In the genomic region with DNA sequence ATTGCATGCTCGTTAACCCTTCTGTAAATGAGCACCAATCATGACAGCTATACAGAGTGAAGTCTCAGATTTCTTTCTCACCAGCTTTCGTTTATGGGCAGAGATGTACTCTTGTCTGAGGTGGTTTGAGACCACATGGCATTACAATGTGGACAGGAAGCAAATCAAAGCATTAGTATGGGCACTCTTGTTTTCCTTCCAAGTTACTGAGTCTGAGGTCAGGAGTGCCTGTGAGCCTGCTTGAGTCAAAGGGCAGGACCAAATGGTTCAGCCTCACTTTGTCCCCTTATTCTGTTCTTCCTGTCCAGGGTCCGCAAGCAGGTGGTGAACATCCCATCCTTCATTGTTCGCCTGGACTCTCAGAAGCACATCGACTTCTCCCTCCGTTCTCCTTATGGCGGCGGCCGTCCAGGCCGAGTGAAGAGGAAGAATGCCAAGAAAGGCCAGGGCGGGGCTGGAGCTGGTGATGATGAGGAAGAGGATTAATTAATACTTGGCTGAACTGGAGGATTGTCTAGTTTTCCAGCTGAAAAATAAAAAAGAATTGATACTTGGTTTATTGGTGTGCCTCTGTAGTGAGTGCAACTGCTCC, we compare ENCODE assay signal across 8 mouse cellular contexts. TPM values are rescaled to one million over a fixed set of nuclear protein-coding genes. Genes with fewer than 3 reads are reported as not detected.
A peak's percentile ranks its signal among the peaks of the same experiment; 100 is the strongest.
DNase-seq lines count a peak whose midpoint lies in the region; ATAC-seq and TF ChIP-seq lines count a peak whose summit lies in the region.

No protein-coding gene starts in this region.

- peak overlapping the region; percentile 76; the same call in 1 of the 2 replicates for H3K9ac ChIP-seq in kidney, postnatal 0 days (ENCODE audit: low read depth, low read length)
- peak overlapping the region; percentile 88 for H3K9ac ChIP-seq in forebrain, embryonic 11.5 days (ENCODE audit: low read length)
- H3K9ac ChIP-seq in limb, embryonic 12.5 days (replicated peaks): peak overlapping the region; percentile 94; the same call in 1 of the 2 replicates
- peak overlapping the region; percentile 93 for H3K9ac ChIP-seq in neural tube, embryonic 13.5 days

- H3K4me1 ChIP-seq in kidney, postnatal 0 days (replicated peaks; ENCODE audit: insufficient read depth, low read length): peaks cover 11% of the 10 kb centered on the region; the same call in 1 of the 2 replicates
- peaks cover 3% of the 10 kb centered on the region; the same call in 1 of the 2 replicates for H3K4me1 ChIP-seq in forebrain, embryonic 11.5 days (replicated peaks; ENCODE audit: control insufficient read depth, insufficient read depth, low read length)
- peaks cover 13% of the 10 kb centered on the region for H3K4me1 ChIP-seq in limb, embryonic 12.5 days (replicated peaks)
- peaks cover 30% of the 10 kb centered on the region for H3K4me1 ChIP-seq in neural tube, embryonic 13.5 days (replicated peaks)

- H3K27ac ChIP-seq in kidney, postnatal 0 days: 0 out of 2 replicates have a peak overlapping the region, but pooled peaks have one; percentile 48
- H3K27ac ChIP-seq in forebrain, embryonic 11.5 days (ENCODE audit: low read depth, low read length): no peak overlapping the region
- 0 out of 2 replicates have a peak overlapping the region, but pooled peaks have one; percentile 35 for H3K27ac ChIP-seq in limb, embryonic 12.5 days
- no peak overlapping the region for H3K27ac ChIP-seq in neural tube, embryonic 13.5 days (replicated peaks)

- no peak for ATAC-seq in kidney, postnatal 0 days (replicated peaks; ENCODE audit: low FRiP score, low read depth)
- no peak for ATAC-seq in forebrain, embryonic 11.5 days (replicated peaks; ENCODE audit: low FRiP score)
- no peak for ATAC-seq in limb, embryonic 12.5 days (ENCODE audit: insufficient number of reproducible peaks, insufficient read depth, low FRiP score, low TSS enrichment, low read depth)
- ATAC-seq in neural tube, embryonic 13.5 days (ENCODE audit: low read depth): no peak

- no peaks in the 10 kb centered on the region for H3K27me3 ChIP-seq in kidney, postnatal 0 days (ENCODE audit: insufficient read depth, low read length)
- no peaks in the 10 kb centered on the region for H3K27me3 ChIP-seq in forebrain, embryonic 11.5 days (ENCODE audit: control insufficient read depth, insufficient read depth, low read length)
- no peaks in the 10 kb centered on the region for H3K27me3 ChIP-seq in limb, embryonic 12.5 days
- H3K27me3 ChIP-seq in neural tube, embryonic 13.5 days: no peaks in the 10 kb centered on the region

- WGBS in kidney, postnatal 0 days: 45% methylated on average over 11 of the region's 11 CpGs
- WGBS in forebrain, embryonic 11.5 days: 69% methylated on average over 11 of the region's 11 CpGs
- 64% methylated on average over 11 of the region's 11 CpGs for WGBS in limb, embryonic 12.5 days
- WGBS in neural tube, embryonic 13.5 days: 61% methylated on average over 11 of the region's 11 CpGs

- H3K36me3 ChIP-seq in kidney, postnatal 0 days (ENCODE audit: insufficient read depth, low read length): peaks cover 14% of the 10 kb centered on the region
- H3K36me3 ChIP-seq in forebrain, embryonic 11.5 days (ENCODE audit: control insufficient read depth, insufficient read depth, low read length): peaks cover 2% of the 10 kb centered on the region; the same call in 1 of the 2 replicates
- H3K36me3 ChIP-seq in limb, embryonic 12.5 days: peaks cover 43% of the 10 kb centered on the region
- H3K36me3 ChIP-seq in neural tube, embryonic 13.5 days: peaks cover 30% of the 10 kb centered on the region

- DNase-seq in kidney, postnatal 0 days (ENCODE audit: low spot score): peak; percentile 4
- DNase-seq in kidney, adult 11 months: no peak
- peak; percentile 48 for DNase-seq in forebrain, embryonic 11.5 days (ENCODE audit: low spot score)
- no peak for DNase-seq in thymus, postnatal 36 days
- DNase-seq in MN1 (ENCODE audit: low spot score): no peak
- DNase-seq in ovary, adult 18-20 months (ENCODE audit: low spot score): no peak

- peak overlapping the region; percentile 59 for H3K4me2 ChIP-seq in kidney, postnatal 0 days (ENCODE audit: low read length)
- peak overlapping the region; percentile 78 for H3K4me2 ChIP-seq in forebrain, embryonic 11.5 days (ENCODE audit: low read depth, low read length, severe bottlenecking)
- peak overlapping the region; percentile 94 for H3K4me2 ChIP-seq in limb, embryonic 12.5 days
- H3K4me2 ChIP-seq in neural tube, embryonic 13.5 days: peak overlapping the region; percentile 99

- peak overlapping the region; percentile 68; the same call in 1 of the 2 replicates for H3K4me3 ChIP-seq in kidney, postnatal 0 days (replicated peaks; ENCODE audit: low read depth, low read length)
- peak overlapping the region; percentile 92 for H3K4me3 ChIP-seq in forebrain, embryonic 11.5 days (ENCODE audit: low read depth, low read length)
- peak overlapping the region; percentile 81 for H3K4me3 ChIP-seq in limb, embryonic 12.5 days (replicated peaks)
- H3K4me3 ChIP-seq in neural tube, embryonic 13.5 days: peak overlapping the region; percentile 90

- no peak for TF ChIP-seq CTCF in kidney, postnatal 0 days (IDR thresholded peaks at IDR 0.05; ENCODE audit: low read depth)

- no peaks in the 10 kb centered on the region for H3K9me3 ChIP-seq in kidney, postnatal 0 days (replicated peaks; ENCODE audit: low read length)
- H3K9me3 ChIP-seq in forebrain, embryonic 11.5 days (ENCODE audit: control insufficient read depth, low read length): no peaks in the 10 kb centered on the region
- H3K9me3 ChIP-seq in limb, embryonic 12.5 days: no peaks in the 10 kb centered on the region
- H3K9me3 ChIP-seq in neural tube, embryonic 13.5 days: no peaks in the 10 kb centered on the region

RNA-seq across cellular contexts. Expression of a gene that starts 2.6 kb away (rescaled TPM):
- 1,586 and 1,624 TPM in 2 replicates for polyA plus RNA-seq in kidney, postnatal 0 days (2015; fragmentation: Nextera tagmentation; extraction: Ambion mirVana)
- polyA plus RNA-seq in forebrain, embryonic 11.5 days (2014; fragmentation: Nextera tagmentation; extraction: Ambion mirVana): 1,200 and 1,214 TPM in 2 replicates
- 1,389 and 1,455 TPM in 2 replicates for polyA plus RNA-seq in limb, embryonic 12.5 days (2016; fragmentation: Nextera tagmentation; extraction: Ambion mirVana)
- polyA plus RNA-seq in neural tube, embryonic 13.5 days (2015; fragmentation: Nextera tagmentation; extraction: Ambion mirVana): 986 and 989 TPM in 2 replicates

RNA-seq across cellular contexts. Expression of a gene that starts 13.1 kb away (rescaled TPM):
- 55.2 and 60.0 TPM in 2 replicates for polyA plus RNA-seq in kidney, postnatal 0 days (2015; fragmentation: Nextera tagmentation; extraction: Ambion mirVana)
- polyA plus RNA-seq in forebrain, embryonic 11.5 days (2014; fragmentation: Nextera tagmentation; extraction: Ambion mirVana): 37.1 and 40.2 TPM in 2 replicates
- 59.4 and 61.4 TPM in 2 replicates for polyA plus RNA-seq in limb, embryonic 12.5 days (2016; fragmentation: Nextera tagmentation; extraction: Ambion mirVana)
- polyA plus RNA-seq in neural tube, embryonic 13.5 days (2015; fragmentation: Nextera tagmentation; extraction: Ambion mirVana): 58.7 and 64.6 TPM in 2 replicates

RNA-seq across cellular contexts. Expression of a gene that starts 13.8 kb away (rescaled TPM):
- 1.3 and 1.4 TPM in 2 replicates for polyA plus RNA-seq in kidney, postnatal 0 days (2015; fragmentation: Nextera tagmentation; extraction: Ambion mirVana)
- 0.12 and 0.27 TPM in 2 replicates for polyA plus RNA-seq in forebrain, embryonic 11.5 days (2014; fragmentation: Nextera tagmentation; extraction: Ambion mirVana)
- polyA plus RNA-seq in limb, embryonic 12.5 days (2016; fragmentation: Nextera tagmentation; extraction: Ambion mirVana): 0.18 and 0.35 TPM in 2 replicates
- 0.14 and 0.23 TPM in 2 replicates for polyA plus RNA-seq in neural tube, embryonic 13.5 days (2015; fragmentation: Nextera tagmentation; extraction: Ambion mirVana)

RNA-seq across cellular contexts. Expression of a gene that starts 13.8 kb away (rescaled TPM):
- 228 and 235 TPM in 2 replicates for polyA plus RNA-seq in kidney, postnatal 0 days (2015; fragmentation: Nextera tagmentation; extraction: Ambion mirVana)
- 243 and 269 TPM in 2 replicates for polyA plus RNA-seq in forebrain, embryonic 11.5 days (2014; fragmentation: Nextera tagmentation; extraction: Ambion mirVana)
- polyA plus RNA-seq in limb, embryonic 12.5 days (2016; fragmentation: Nextera tagmentation; extraction: Ambion mirVana): 284 and 296 TPM in 2 replicates
- 223 and 227 TPM in 2 replicates for polyA plus RNA-seq in neural tube, embryonic 13.5 days (2015; fragmentation: Nextera tagmentation; extraction: Ambion mirVana)

RNA-seq across cellular contexts. Expression of a gene that starts 29.1 kb away (rescaled TPM):
- polyA plus RNA-seq in kidney, postnatal 0 days (2015; fragmentation: Nextera tagmentation; extraction: Ambion mirVana): 27.9 and 28.1 TPM in 2 replicates
- 2.1 and 3.5 TPM in 2 replicates for polyA plus RNA-seq in forebrain, embryonic 11.5 days (2014; fragmentation: Nextera tagmentation; extraction: Ambion mirVana)
- 6.6 and 6.7 TPM in 2 replicates for polyA plus RNA-seq in limb, embryonic 12.5 days (2016; fragmentation: Nextera tagmentation; extraction: Ambion mirVana)
- polyA plus RNA-seq in neural tube, embryonic 13.5 days (2015; fragmentation: Nextera tagmentation; extraction: Ambion mirVana): 3.6 and 4.4 TPM in 2 replicates

Comparison
In these comparisons a context has a peak if more than half of its experiments do, and no peak if none do; other contexts are left out.
1. DNase-seq: peak in kidney, postnatal 0 days (single experiment) and forebrain, embryonic 11.5 days (single experiment); none in kidney, adult 11 months (single experiment), thymus, postnatal 36 days (0 of 2), MN1 (single experiment) and ovary, adult 18-20 months (single experiment).
2. H3K27ac ChIP-seq: peak in kidney, postnatal 0 days (single experiment) and limb, embryonic 12.5 days (single experiment); none in forebrain, embryonic 11.5 days (single experiment) and neural tube, embryonic 13.5 days (single experiment).
3. Peak in every context shown above with its lines, with median percentiles within 50 percentile points of each other: H3K4me2 ChIP-seq, H3K4me3 ChIP-seq and H3K9ac ChIP-seq.